In genomic region chr3:107765979-107766378, GRCm38 (mm10) we compare ENCODE assay signal across 25 mouse cellular contexts. TPM values are rescaled to one million over a fixed set of nuclear protein-coding genes. Genes with fewer than 3 reads are reported as not detected.
DNase-seq lines count a peak whose midpoint lies in the region; ATAC-seq and TF ChIP-seq lines count a peak whose summit lies in the region.
"Had no signal": no experiment of that assay in that cellular context is flagged by ENCODE, and none has a peak within 500 bp of the region (broad histone marks: within the 10 kb centered on the region; RNA-seq: fewer than 3 reads in every experiment).

No protein-coding gene starts in this region.

- H3K27me3 ChIP-seq in kidney, adult 2 months (replicated peaks; ENCODE audit: control insufficient read depth, insufficient read depth, low read length) = no peaks in the 10 kb centered on the region
- peaks cover 23% of the 10 kb centered on the region for H3K27me3 ChIP-seq in liver, embryonic 13.5 days
- H3K27me3 ChIP-seq in liver, embryonic 12.5 days (replicated peaks) = peaks cover 27% of the 10 kb centered on the region
- H3K27me3 ChIP-seq: heart, embryonic 15.5 days; hindbrain, embryonic 13.5 days had no signal

- TF ChIP-seq POLR2A in kidney, adult 2 months (IDR thresholded peaks at IDR 0.05; ENCODE audit: low read depth, low read length) = no peak

- peaks cover 11% of the 10 kb centered on the region; the same call in 1 of the 2 replicates for H3K4me1 ChIP-seq in kidney, adult 2 months (ENCODE audit: control insufficient read depth, insufficient read depth, low read length)
- H3K4me1 ChIP-seq in liver, embryonic 13.5 days (replicated peaks) = peaks cover 11% of the 10 kb centered on the region
- peaks cover 11% of the 10 kb centered on the region; the same call in 1 of the 2 replicates for H3K4me1 ChIP-seq in liver, embryonic 12.5 days
- H3K4me1 ChIP-seq: forebrain, embryonic 13.5 days had no signal

- WGBS in kidney, adult 2 months = 68% methylated on average over 2 of the region's 2 CpGs
- 50% methylated on average over 2 of the region's 2 CpGs for WGBS in liver, embryonic 13.5 days (ENCODE audit: insufficient replicate concordance)
- WGBS in liver, embryonic 12.5 days (ENCODE audit: insufficient replicate concordance) = 51% methylated on average over 2 of the region's 2 CpGs

- no peaks in the 10 kb centered on the region for H3K9me3 ChIP-seq in liver, embryonic 13.5 days (replicated peaks)
- no peaks in the 10 kb centered on the region for H3K9me3 ChIP-seq in liver, embryonic 12.5 days (replicated peaks)
- H3K9me3 ChIP-seq: forebrain, embryonic 10.5 days; forebrain, embryonic 13.5 days; heart, embryonic 12.5 days; heart, embryonic 15.5 days; hindbrain, embryonic 10.5 days; hindbrain, embryonic 13.5 days had no signal

- H3K27ac ChIP-seq in kidney, adult 2 months (ENCODE audit: insufficient read depth, low read depth, low read length) = no peak overlapping the region
- H3K27ac ChIP-seq in liver, embryonic 13.5 days = no peak overlapping the region
- H3K27ac ChIP-seq in liver, embryonic 12.5 days = no peak overlapping the region
- H3K27ac ChIP-seq: forebrain, embryonic 10.5 days; forebrain, embryonic 13.5 days; heart, embryonic 15.5 days; hindbrain, embryonic 10.5 days; hindbrain, embryonic 13.5 days had no signal

- peak; percentile 37 for DNase-seq in adrenal gland, postnatal 10 days
- no peak for DNase-seq in adrenal gland, postnatal 25 days
- peak; percentile 33 for DNase-seq in kidney, adult 2 months
- no peak for DNase-seq in kidney, postnatal 36 days
- no peak for DNase-seq in liver, embryonic 13.5 days
- DNase-seq in lung, postnatal 25 days (ENCODE audit: low spot score) = no peak
- DNase-seq: adrenal gland, adult 8-10 months; cerebellum, adult 11-12 months; cerebellum, adult 9-10 months; cerebellum, postnatal 14 days; gastrocnemius, postnatal 25 days; heart, adult 18-20 months; heart, postnatal 10 days; heart, postnatal 36 days had no signal

- TF ChIP-seq CTCF in kidney, adult 2 months (conservative IDR thresholded peaks at IDR 0.05; ENCODE audit: insufficient read depth, insufficient read length, low read depth, low read length) = no peak

- H3K4me2 ChIP-seq in liver, embryonic 13.5 days = no peak overlapping the region
- no peak overlapping the region for H3K4me2 ChIP-seq in liver, embryonic 12.5 days
- H3K4me2 ChIP-seq: forebrain, embryonic 13.5 days; heart, embryonic 12.5 days; heart, embryonic 15.5 days; hindbrain, embryonic 13.5 days had no signal

- no peak overlapping the region for H3K4me3 ChIP-seq in kidney, adult 2 months (ENCODE audit: insufficient read depth, low read depth, low read length)
- H3K4me3 ChIP-seq in liver, embryonic 13.5 days (replicated peaks) = no peak overlapping the region
- H3K4me3 ChIP-seq in liver, embryonic 12.5 days = no peak overlapping the region
- H3K4me3 ChIP-seq: forebrain, embryonic 10.5 days; forebrain, embryonic 13.5 days; heart, embryonic 12.5 days; heart, embryonic 15.5 days; hindbrain, embryonic 10.5 days; hindbrain, embryonic 13.5 days had no signal

- H3K9ac ChIP-seq in liver, embryonic 13.5 days = no peak overlapping the region
- H3K9ac ChIP-seq in liver, embryonic 12.5 days = no peak overlapping the region
- H3K9ac ChIP-seq: forebrain, embryonic 13.5 days; heart, embryonic 12.5 days; heart, embryonic 15.5 days; hindbrain, embryonic 13.5 days had no signal

- H3K36me3 ChIP-seq in kidney, adult 2 months (ENCODE audit: control insufficient read depth, insufficient read depth, low read length) = no peaks in the 10 kb centered on the region
- no peaks in the 10 kb centered on the region for H3K36me3 ChIP-seq in liver, embryonic 13.5 days
- no peaks in the 10 kb centered on the region for H3K36me3 ChIP-seq in liver, embryonic 12.5 days
- H3K36me3 ChIP-seq: forebrain, embryonic 10.5 days; heart, embryonic 12.5 days; heart, embryonic 15.5 days; hindbrain, embryonic 10.5 days; hindbrain, embryonic 13.5 days had no signal

- 0 out of 2 replicates have a peak, but pooled peaks have one; percentile 31 for ATAC-seq in liver, embryonic 13.5 days (ENCODE audit: low read depth)
- ATAC-seq in liver, embryonic 12.5 days = no peak
- ATAC-seq in megakaryocyte-erythroid progenitor cell, adult 5-6 weeks (replicated peaks; ENCODE audit: low FRiP score, low TSS enrichment, poor library complexity, severe bottlenecking) = 0 out of 2 replicates have a peak, but pooled peaks have one; percentile 30
- ATAC-seq: activated CD4-positive, CD25-positive, alpha-beta regulatory T cell, adult 4 months; forebrain, embryonic 13.5 days; forebrain, embryonic 16.5 days; hindbrain, embryonic 16.5 days had no signal

RNA-seq across cellular contexts. Expression of gene Csf1, which starts 5.7 kb away (rescaled TPM):
- 10 to 100 TPM; 15.6 to 18.3 TPM for total RNA-seq in adrenal gland, postnatal 10 days (2021)
- 14.7 and 15.1 TPM in 2 replicates for total RNA-seq in adrenal gland, postnatal 25 days (2021)
- polyA plus RNA-seq in kidney, adult 2 months (2012; rRNA removed) = 10.7 and 12.4 TPM in 2 replicates
- polyA plus RNA-seq in liver, embryonic 13.5 days (2015; fragmentation: Nextera tagmentation; extraction: Ambion mirVana) = 4.6 and 6.1 TPM in 2 replicates
- 8.7 and 8.8 TPM in 2 replicates for polyA plus RNA-seq in liver, embryonic 12.5 days (2016; fragmentation: Nextera tagmentation; extraction: Ambion mirVana)
- 0.35 TPM in 1 of 2 replicates, not detected in the other for total RNA-seq in megakaryocyte-erythroid progenitor cell, adult 5-6 weeks (2014; fragmentation: Nextera tagmentation)
- 0.50 TPM in 1 of 2 replicates, not detected in the other for total RNA-seq in megakaryocyte-erythroid progenitor cell, adult 5-6 weeks (2017)

Comparison
In these comparisons a context has a peak if more than half of its experiments do, and no peak if none do; other contexts are left out.
1. DNase-seq: peak in adrenal gland, postnatal 10 days (single experiment) and kidney, adult 2 months (single experiment); none in adrenal gland, postnatal 25 days (single experiment), kidney, postnatal 36 days (0 of 2), liver, embryonic 13.5 days (single experiment) and lung, postnatal 25 days (single experiment).
2. RNA of gene Csf1, which starts 5.7 kb away (total RNA-seq): 15.6 to 18.3 TPM in adrenal gland, postnatal 10 days and 14.7 to 15.1 TPM in adrenal gland, postnatal 25 days; 0.35 to 0.50 TPM in megakaryocyte-erythroid progenitor cell, adult 5-6 weeks; every median in the first group is over 10 times any median in the second.